8 mouse cellular contexts compared by ENCODE assay signal in genomic region chr16:43926341-43926859, GRCm38 (mm10). TPM values are rescaled to one million over a fixed set of nuclear protein-coding genes. Genes with fewer than 3 reads are reported as not detected.
DNase-seq lines count a peak whose midpoint lies in the region; ATAC-seq and TF ChIP-seq lines count a peak whose summit lies in the region.

Qtrt2 (minus strand) TSS chr16:43926809.

- TF ChIP-seq CTCF in layer of hippocampus, adult 2 months (conservative IDR thresholded peaks at IDR 0.05): no peak

- no peak within 1 kb of the TSS for H3K9ac ChIP-seq in neural tube, embryonic 15.5 days (replicated peaks)

- no peak for ATAC-seq in activated CD4-positive, CD25-positive, alpha-beta regulatory T cell, adult 4 months
- no peak for ATAC-seq in neural tube, embryonic 15.5 days (ENCODE audit: low FRiP score)

- H3K27me3 ChIP-seq in neural tube, embryonic 15.5 days (replicated peaks): no peaks in the 10 kb centered on the region

- no peak for DNase-seq in layer of hippocampus, adult 2 months (ENCODE audit: low spot score in 2 of 2)
- no peak for DNase-seq in layer of hippocampus, adult 9-11 months
- DNase-seq in gonadal fat pad, adult 2 months (ENCODE audit: low read depth): no peak
- DNase-seq in layer of hippocampus, postnatal 14 days (ENCODE audit: low spot score in 2 of 2): no peak
- DNase-seq in cerebellum, postnatal 14 days: no peak
- no peak for DNase-seq in retina, postnatal 1 day

- 41% methylated on average over 6 of the region's 6 CpGs for WGBS in neural tube, embryonic 15.5 days

- no peaks in the 10 kb centered on the region for H3K9me3 ChIP-seq in neural tube, embryonic 15.5 days (replicated peaks)

- no peaks in the 10 kb centered on the region for H3K36me3 ChIP-seq in neural tube, embryonic 15.5 days

- no peak within 1 kb of the TSS for H3K4me2 ChIP-seq in neural tube, embryonic 15.5 days

- no peak within 1 kb of the TSS for H3K4me3 ChIP-seq in layer of hippocampus, adult 2 months
- no peak within 1 kb of the TSS for H3K4me3 ChIP-seq in neural tube, embryonic 15.5 days (replicated peaks)

- H3K4me1 ChIP-seq in neural tube, embryonic 15.5 days: peaks cover 4% of the 10 kb centered on the region

- H3K27ac ChIP-seq in layer of hippocampus, adult 2 months: no peak within 1 kb of the TSS
- H3K27ac ChIP-seq in neural tube, embryonic 15.5 days (replicated peaks): no peak within 1 kb of the TSS

RNA-seq across cellular contexts. Expression of gene Qtrt2, which starts in this region (rescaled TPM):
- total RNA-seq in layer of hippocampus, adult 2 months (2021): 10 to 100 TPM; 38.8 to 40.7 TPM
- polyA plus RNA-seq in activated CD4-positive, CD25-positive, alpha-beta regulatory T cell, adult 4 months (2017; shearing (Covaris generic)): 10 to 100 TPM; 11.6 to 12.0 TPM
- polyA plus RNA-seq in gonadal fat pad, adult 2 months (2012; rRNA removed): 14.1 and 15.4 TPM in 2 replicates
- total RNA-seq in layer of hippocampus, postnatal 14 days (2021): 10 to 100 TPM; 31.1 to 34.3 TPM
- 17.8 and 19.3 TPM in 2 replicates for polyA plus RNA-seq in neural tube, embryonic 15.5 days (2015; fragmentation: Nextera tagmentation; extraction: Ambion mirVana)
